Mouse (Mus musculus): Measurements from ENCODE around the gene Syne1.

DNA sequence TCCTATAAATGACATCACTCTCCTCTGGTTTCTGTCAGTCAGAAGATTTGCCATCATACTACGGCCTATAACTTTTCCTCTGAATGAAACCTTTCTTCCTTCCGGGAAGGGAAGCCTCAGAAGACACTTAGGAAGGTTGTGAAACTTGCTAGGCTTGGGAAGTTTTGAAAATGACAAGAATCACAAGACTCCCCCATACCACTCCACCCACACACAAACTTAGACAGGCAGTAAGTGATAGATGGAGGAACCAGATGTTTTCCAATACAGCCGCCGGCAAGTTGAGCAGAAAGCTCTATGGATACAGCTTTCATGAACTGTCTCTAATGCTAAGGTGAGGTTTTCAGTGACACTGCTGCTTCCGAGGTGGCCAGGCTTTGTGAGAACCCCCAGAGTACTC, 275.5 kb downstream of the Syne1 start:
- TF ChIP-seq CTCF (IDR thresholded peaks at IDR 0.05; ENCODE audit: low read depth) (no peak), EP300 (IDR thresholded peaks at IDR 0.05; ENCODE audit: low read depth) (no peak)

Data from heart, postnatal 0 days (tissue).